Mouse (Mus musculus) ovary, postnatal 10 days (tissue): ENCODE data around the gene Fam102a.
"Not testable (repeated sequence)": the region's sequence is repeated elsewhere in the genome, so short reads cannot be mapped to it uniquely, and the experiment has no call there.

ENCODE experiments used
- DNase-seq: peaks from one replicate; pipeline ENCODE4 v3.0.0; 2022; ENCODE audit warnings: low spot score

Fam102a gene

DNA sequence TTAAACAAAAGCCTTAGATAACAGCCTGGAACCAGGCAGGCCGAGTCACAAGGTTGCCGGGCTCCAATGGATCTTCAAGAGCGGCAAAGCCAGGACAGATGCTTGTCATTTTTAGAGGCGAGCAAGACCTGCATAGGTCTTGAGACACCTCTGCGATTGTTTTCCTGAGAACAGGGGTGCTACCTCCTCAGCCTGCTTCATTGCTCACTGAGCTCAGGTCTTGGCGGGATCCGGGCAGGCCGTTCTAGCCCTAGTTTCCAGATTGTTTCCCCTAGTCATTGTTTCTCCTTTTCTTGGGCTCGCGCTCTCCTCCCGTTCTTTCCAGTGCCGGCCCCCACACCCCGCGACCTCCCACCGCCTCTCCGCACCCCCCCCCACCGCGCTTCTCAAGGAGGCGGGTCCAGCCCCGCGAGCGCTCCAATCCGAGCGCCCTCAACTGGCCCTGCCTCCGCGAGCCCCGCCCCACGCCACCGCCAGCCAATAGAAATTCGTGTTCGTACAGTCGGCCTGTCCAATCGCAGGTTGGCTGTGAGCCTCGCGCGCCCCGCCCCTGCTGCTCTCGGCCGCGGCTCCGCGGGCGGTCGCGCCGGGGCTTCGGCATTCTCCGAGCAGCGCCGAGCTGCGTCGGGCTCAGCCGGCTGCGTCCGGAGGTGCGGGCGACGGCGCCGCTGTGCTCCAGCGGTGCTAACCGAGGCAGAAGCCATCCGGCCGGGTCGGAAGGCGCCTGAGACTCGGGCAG lies at the start of gene Fam102a:
Gene Fam102a (plus strand): TSS at position 600 of the 739 bp plus-strand sequence.
- DNase-seq = peak; percentile 91

GRCm38 (mm10) chr2:32485751-32486150 lies 49.4 kb upstream of the Fam102a start:
- no peak for DNase-seq

DNA sequence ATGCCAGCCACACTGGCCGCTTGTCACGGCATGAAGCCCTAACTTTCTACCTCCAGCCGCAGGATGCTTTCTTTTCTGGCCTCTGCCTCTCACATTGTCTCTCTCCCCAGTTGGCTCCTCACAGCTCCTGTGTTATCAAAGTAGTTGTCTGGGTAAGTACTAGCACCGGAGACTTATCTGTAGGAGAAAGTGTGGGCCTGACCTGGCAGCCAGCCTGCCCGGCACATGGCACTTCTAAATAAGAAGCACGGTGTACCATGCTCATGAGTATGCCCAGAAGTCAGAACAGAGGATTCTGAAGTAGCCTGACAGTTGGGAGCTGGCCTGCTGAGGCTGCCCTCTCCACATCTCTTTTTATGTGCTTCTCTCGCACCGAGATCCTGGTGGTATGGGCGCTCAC lies 49.0 kb upstream of the Fam102a start:
- DNase-seq = no peak

DNA sequence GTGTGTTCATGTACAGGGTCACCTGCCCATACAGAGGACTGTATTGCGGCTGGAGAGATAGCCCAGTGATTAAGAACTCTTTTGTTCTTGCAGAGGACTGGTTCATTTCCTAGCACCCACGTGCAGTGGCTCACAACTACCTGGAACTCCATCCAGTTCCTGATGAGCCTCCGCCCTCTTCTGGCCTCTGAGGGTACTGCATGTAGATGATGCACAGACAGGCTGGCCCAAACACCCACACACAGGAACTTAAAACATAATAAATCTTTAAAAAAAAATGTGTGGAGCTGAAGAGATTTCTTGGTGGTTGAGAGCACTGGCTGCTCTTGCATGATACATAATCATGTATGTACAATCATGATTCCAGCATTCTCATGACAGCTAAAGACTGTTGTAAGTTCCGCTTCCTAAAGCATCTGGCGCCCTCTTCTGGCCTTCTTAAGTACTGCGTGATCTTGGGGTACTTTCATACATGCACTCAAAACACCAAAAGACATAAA lies 48.0 kb upstream of the Fam102a start:
- DNase-seq = peak; percentile 91

- DNase-seq = peak; percentile 44
Observed at GRCm38 (mm10) chr2:32488679-32489078, 46.5 kb upstream of the Fam102a start.

- DNase-seq = not testable (repeated sequence)
Observed at GRCm38 (mm10) chr2:32490730-32491129, 44.4 kb upstream of the Fam102a start.

- DNase-seq = no peak
Observed at GRCm38 (mm10) chr2:32492661-32493060, 42.5 kb upstream of the Fam102a start.

- DNase-seq = no peak
Observed at GRCm38 (mm10) chr2:32493301-32493701, 41.8 kb upstream of the Fam102a start.

GRCm38 (mm10) chr2:32494522-32494921 lies 40.6 kb upstream of the Fam102a start:
- no peak for DNase-seq

DNA sequence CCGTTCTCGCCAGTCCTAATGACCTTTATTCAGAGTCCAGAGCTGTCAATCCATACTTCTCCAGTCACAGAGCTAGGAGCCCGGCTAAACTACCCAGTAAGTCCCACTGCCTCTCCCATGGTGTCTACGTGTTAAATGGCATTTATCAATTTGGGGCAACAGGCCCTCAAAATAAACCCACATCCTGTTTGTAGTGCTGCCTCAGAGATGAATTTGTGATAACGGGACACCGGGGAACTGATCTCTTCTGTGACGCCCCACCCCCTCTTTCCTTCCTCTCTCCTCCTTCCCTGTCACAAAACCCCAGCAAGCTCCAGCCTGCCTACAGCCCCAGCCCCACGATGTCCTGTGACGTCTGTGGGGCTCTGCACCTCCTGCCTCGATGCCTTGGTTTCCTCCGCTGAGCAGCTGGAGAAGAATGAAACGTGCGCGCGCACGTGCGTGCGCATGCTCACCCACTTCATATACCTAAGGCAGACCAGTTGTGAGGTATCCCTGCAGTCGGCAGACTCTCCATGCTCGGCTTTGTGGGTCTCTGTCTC lies 39.9 kb upstream of the Fam102a start:
- DNase-seq = no peak

DNA sequence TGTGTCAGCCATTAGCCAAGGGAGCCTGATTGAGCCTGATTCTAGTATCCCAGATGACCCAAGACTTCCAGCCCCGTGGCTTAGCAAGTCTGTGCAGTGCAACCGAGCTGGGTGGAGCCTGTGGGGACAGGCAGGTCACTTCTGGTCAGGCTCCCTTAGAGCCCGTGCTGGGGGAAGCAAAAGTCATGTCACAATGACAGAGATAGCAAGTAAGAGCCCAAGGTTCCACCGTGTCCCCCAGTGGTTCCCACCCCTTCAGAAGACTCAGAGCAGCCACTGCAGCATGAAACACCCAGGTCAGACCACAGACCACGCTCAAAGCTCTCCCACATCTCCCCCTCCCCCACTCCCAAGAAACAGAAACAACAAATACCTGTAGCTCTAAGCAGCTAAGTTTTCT lies 38.9 kb upstream of the Fam102a start:
- DNase-seq = no peak

DNA sequence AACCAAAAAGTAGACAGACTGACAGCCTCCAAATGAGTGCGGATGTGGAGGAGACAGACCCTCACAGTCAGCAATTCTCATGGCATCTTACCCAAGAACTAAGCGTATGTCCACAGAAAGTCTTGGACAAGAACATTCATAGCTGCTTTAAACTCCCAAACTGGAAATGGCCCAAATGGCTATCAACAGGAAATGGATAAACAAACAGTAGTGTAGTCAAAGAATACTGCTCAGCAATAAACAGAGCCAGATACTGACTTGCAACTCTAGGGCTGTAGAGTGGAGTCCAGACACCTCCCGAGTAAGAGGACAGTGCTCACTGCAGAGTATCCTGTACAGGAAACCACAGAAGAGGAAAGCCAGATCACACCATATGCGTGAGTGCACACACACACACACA lies 35.8 kb upstream of the Fam102a start:
- no peak for DNase-seq

DNA sequence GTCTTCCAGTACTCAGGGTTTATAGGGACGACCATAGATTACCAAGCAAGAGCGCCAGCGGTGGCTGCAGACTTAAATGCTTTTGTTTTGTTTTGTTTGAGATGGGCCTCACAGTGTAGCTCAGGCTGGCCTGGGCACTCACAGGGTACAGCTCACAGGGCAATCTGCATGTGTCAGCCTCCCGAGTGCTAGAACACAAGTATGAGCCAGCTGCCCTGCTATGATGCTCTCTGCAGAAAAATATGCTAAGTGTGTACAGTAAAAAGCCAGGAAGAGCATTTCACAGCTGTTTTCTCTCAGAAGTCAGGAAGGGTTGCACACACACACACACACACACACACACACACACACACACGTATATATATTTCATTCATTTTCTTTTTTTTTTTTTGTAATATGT lies 34.7 kb upstream of the Fam102a start:
- no peak for DNase-seq

DNA sequence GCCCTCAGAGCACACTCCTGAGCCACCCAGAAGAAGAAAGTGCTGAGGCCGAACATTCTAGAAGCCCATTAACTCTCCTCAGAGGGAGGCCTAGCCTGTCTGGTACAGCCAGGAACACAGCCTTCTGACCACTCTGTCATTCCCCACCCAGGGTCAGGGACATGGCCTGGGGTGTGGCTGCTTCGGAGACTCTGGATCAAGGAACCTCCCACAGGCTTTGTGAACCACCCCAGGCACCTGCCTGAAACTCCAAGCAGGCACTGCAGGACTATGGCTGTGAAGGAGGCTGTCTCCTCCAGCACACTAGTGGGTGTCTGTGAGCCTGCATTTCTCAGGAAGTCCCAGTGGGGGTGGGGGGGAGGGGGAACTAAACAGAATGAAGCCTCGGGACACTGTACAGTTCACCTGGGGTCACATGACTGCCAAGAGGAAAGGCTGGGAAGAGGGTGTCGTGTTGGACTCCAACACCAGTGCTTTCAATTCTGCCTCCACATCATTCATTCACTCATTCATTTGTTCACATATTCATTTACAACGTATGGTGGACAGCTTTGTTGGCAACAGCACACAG lies 33.3 kb upstream of the Fam102a start:
- no peak for DNase-seq

DNA sequence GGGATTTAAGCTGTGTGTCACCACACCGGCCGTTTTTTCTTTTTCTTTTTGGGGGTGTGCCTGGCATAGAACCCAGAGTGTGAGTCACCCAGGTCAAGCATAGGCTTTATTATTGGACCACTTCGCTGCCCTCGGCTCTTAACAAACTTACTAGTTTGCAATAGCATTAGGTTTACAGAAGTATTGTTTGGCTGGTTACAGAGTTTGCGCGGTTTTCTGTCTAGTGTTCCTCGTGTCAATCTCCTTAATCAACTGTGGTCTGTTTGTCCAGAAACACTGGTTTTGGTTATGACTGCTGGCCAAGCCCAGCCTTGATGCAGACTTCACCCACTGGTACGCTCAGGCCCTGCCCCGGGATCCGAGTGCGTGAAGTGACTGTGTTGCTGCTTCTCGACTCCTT lies 32.3 kb upstream of the Fam102a start:
- no peak for DNase-seq

- DNase-seq = no peak
Observed at GRCm38 (mm10) chr2:32503588-32503987, 31.5 kb upstream of the Fam102a start.

DNA sequence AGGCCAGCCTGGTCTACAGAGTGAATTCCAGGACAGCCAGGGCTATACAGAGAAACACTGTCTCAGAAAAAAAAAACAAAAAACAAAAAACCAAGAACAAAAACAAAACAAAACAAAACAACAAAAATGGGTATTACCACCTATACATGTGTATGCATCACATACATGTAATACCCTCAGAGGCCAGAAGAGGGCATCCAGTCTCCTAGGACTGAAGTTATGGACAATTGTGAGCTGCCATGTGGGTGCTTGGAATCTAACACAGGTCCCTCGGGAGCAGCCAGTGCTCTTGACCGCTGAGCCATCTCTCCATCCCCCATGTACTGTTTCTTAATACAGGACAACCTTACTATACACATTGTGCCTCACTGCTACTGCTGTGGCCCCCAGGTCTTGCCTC lies 29.6 kb upstream of the Fam102a start:
- DNase-seq = no peak

DNA sequence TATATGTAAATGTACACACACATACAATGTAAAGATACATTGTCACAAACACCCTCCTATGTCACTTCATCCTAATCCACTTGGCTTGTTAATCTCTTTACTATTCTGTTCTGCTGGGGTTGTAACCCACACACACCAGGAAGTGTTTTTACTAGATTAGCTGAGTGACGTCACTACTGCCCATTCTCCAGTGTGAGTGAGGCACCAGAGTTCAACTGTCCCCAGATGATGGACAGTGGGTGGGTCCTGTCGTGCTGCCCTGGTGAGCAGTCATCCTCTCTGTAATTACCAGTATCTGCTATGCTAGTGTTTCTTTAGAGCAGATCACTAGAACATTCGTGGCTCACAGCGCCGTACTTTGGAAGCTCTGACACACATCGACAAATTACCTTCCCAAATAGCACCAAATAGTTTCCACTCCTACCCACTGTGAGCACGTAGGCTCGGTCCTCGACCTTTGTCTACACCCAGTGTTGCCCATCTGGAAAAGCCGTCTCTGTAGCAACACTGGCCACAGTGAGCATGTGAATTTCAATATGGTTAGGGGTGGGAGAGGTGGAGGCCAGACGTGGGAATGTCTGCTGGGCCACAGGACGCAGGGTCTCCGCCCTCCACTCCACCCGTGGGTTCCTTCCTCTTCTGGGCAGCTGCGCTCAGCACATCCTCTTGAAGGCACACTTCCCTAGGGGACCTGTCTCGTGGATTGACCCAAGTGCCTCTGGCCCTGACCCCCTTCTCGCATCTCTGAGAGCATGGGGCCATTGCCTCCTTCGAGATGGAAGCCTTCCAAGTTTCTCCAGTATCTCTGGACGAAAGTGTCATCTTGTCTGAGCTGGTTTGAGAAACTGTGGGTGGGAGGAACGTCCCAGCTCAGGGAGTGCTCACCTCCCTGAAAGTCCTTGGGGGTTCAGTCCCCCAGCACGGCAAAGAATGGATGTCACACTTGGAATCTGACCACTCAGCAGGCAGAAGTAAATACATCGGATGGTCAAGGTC lies 28.2 kb upstream of the Fam102a start:
- DNase-seq = no peak

- no peak for DNase-seq
Observed at GRCm38 (mm10) chr2:32507906-32508305, 27.2 kb upstream of the Fam102a start.

DNA sequence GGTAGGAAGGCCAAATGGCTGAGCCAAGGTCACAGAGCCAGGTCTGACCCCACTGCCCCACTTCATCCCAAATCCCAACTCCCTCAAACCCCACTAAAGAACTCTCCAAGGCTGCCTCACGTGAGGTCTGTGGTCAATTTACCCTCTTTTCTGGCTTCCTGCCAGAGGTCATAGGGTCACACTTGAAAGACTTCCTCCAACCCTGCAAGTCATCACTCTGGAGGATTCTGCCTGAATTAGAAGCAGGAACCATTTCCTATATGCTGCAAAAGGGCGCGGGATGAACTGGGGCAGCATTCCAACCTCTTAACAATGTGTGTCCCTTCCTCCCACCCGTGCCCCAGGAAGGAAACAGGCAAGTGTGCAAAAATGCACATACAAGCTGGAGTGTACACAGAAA lies 25.8 kb upstream of the Fam102a start:
- no peak for DNase-seq

DNA sequence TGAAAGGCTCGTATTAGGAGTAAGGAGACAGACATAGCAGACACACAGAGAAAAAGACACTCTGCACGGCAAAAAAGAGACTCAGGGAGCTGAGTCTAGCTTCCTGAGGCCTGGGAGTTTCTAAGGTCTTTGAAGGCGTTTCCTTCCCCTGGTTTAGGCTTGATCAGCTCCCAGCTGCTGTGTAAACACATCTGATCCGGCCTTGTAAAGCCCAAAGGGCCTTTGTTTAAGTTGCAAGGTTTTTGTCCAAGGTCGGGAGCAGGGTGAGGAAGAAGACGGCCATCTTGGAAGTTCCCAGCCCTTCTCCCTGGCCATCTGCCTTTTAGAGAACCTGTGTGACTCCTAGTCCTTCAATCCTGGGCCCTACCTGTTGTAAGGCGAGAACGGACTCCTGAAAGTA lies 25.2 kb upstream of the Fam102a start:
- DNase-seq = no peak

DNA sequence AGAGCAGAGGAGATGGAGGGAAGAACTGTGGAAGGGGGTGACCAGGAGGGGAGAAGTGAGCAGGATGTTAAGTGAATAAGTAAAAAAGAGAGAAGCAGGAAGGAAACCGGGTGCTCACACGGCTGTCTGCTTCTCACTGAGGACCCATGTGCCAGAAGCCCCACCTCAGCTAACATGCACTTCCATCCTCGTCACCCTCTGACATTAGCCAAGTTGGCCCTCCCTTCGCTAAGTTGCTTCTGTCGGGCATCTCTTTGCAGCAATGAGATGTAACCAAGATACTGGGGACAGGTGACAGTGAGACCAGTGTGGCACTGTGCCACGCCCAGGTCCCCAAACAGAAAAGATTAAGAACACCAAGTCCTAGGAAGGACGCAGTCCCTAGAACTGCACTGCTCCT lies 22.5 kb upstream of the Fam102a start:
- no peak for DNase-seq
